Mouse (Mus musculus): Measurements from ENCODE around the gene Tmem51.

The Tmem51 gene

GRCm38 (mm10) chr4:142080901-142081630 lies 3.0 kb downstream of the Tmem51 start:
- peak; percentile 45 for DNase-seq

GRCm38 (mm10) chr4:142080487-142080767 lies 3.7 kb downstream of the Tmem51 start:
- DNase-seq = no peak

GRCm38 (mm10) chr4:142079629-142080486 lies 4.2 kb downstream of the Tmem51 start:
- DNase-seq = no peak

- no peak for DNase-seq
Observed at GRCm38 (mm10) chr4:142077572-142078271, 6.4 kb downstream of the Tmem51 start.

- no peak for DNase-seq
Observed at GRCm38 (mm10) chr4:142076883-142077282, 7.2 kb downstream of the Tmem51 start.

GRCm38 (mm10) chr4:142075931-142076330 lies 8.2 kb downstream of the Tmem51 start:
- no peak for DNase-seq

- no peak for DNase-seq
Observed at GRCm38 (mm10) chr4:142074060-142074732, 9.9 kb downstream of the Tmem51 start.

- no peak for DNase-seq
Observed at GRCm38 (mm10) chr4:142071243-142071991, 12.7 kb downstream of the Tmem51 start.

GRCm38 (mm10) chr4:142070840-142071239 lies 13.3 kb downstream of the Tmem51 start:
- no peak for DNase-seq

- DNase-seq = no peak
Observed at GRCm38 (mm10) chr4:142068899-142069812, 14.9 kb downstream of the Tmem51 start.

- DNase-seq = no peak
Observed at GRCm38 (mm10) chr4:142066576-142066975, 17.5 kb downstream of the Tmem51 start.

GRCm38 (mm10) chr4:142065835-142066234 lies 18.3 kb downstream of the Tmem51 start:
- no peak for DNase-seq

- DNase-seq = no peak
Observed at GRCm38 (mm10) chr4:142065270-142065669, 18.8 kb downstream of the Tmem51 start.

- DNase-seq = no peak
Observed at GRCm38 (mm10) chr4:142064582-142065228, 19.4 kb downstream of the Tmem51 start.

- no peak for DNase-seq
Observed at GRCm38 (mm10) chr4:142063057-142063534, 21.0 kb downstream of the Tmem51 start.

- no peak for DNase-seq
Observed at GRCm38 (mm10) chr4:142061485-142062240, 22.4 kb downstream of the Tmem51 start.

GRCm38 (mm10) chr4:142060455-142061378 lies 23.4 kb downstream of the Tmem51 start:
- peak; percentile 47 for DNase-seq

- no peak for DNase-seq
Observed at GRCm38 (mm10) chr4:142059841-142060193, 24.3 kb downstream of the Tmem51 start.
